ENCODE assay signal across 26 mouse cellular contexts in the genomic region with DNA sequence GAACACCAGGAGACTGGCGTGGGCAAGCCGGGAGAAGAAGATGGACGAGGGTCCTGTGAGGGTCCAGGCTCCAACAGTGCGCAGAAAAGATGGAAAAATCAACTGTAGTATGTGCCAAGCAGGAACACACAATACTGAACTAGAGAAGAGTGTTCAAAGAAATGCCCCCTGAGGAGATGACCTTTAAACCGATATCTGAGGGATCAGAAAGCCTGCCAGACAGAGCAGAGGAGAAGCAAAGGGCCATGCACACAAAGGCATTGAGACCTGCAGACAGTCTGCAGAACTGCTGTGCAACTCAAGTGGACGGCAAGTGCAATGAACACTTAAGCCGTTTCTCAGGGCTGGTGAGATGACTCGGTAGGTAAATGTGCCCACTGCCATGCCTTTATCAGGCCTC. TPM values are rescaled to one million over a fixed set of nuclear protein-coding genes. Genes with fewer than 3 reads are reported as not detected.
DNase-seq lines count a peak whose midpoint lies in the region; ATAC-seq lines count a peak whose summit lies in the region.
"Had no signal": no experiment of that assay in that cellular context is flagged by ENCODE, and none has a peak within 500 bp of the region (broad histone marks: within the 10 kb centered on the region; RNA-seq: fewer than 3 reads in every experiment).

No protein-coding gene starts in this region.

- H3K9me3 ChIP-seq in forebrain, embryonic 10.5 days, result no peaks in the 10 kb centered on the region
- no peaks in the 10 kb centered on the region for H3K9me3 ChIP-seq in forebrain, embryonic 16.5 days (ENCODE audit: control insufficient read depth, low read length)
- H3K9me3 ChIP-seq in hindbrain, embryonic 11.5 days (ENCODE audit: control insufficient read depth, low read length), result no peaks in the 10 kb centered on the region
- no peaks in the 10 kb centered on the region for H3K9me3 ChIP-seq in hindbrain, embryonic 13.5 days
- no peaks in the 10 kb centered on the region for H3K9me3 ChIP-seq in neural tube, embryonic 11.5 days (ENCODE audit: control insufficient read depth, low read length)
- H3K9me3 ChIP-seq in neural tube, embryonic 15.5 days (replicated peaks), result no peaks in the 10 kb centered on the region
- H3K9me3 ChIP-seq: embryonic facial prominence, embryonic 12.5 days; forebrain, embryonic 12.5 days; G1E had no signal

- H3K27me3 ChIP-seq in forebrain, embryonic 10.5 days (ENCODE audit: poor library complexity, severe bottlenecking), result no peaks in the 10 kb centered on the region
- no peaks in the 10 kb centered on the region for H3K27me3 ChIP-seq in forebrain, embryonic 16.5 days (replicated peaks; ENCODE audit: control insufficient read depth, insufficient read depth, low read length)
- H3K27me3 ChIP-seq in hindbrain, embryonic 11.5 days (ENCODE audit: control insufficient read depth, insufficient read depth, low read length), result no peaks in the 10 kb centered on the region
- H3K27me3 ChIP-seq in hindbrain, embryonic 13.5 days, result 0 out of 2 replicates have a peak, but pooled peaks cover 6% of the 10 kb centered on the region
- H3K27me3 ChIP-seq in neural tube, embryonic 11.5 days (ENCODE audit: control insufficient read depth, insufficient read depth, low read length), result no peaks in the 10 kb centered on the region
- H3K27me3 ChIP-seq in neural tube, embryonic 15.5 days (replicated peaks), result no peaks in the 10 kb centered on the region
- H3K27me3 ChIP-seq: CH12.LX; embryonic facial prominence, embryonic 12.5 days; forebrain, embryonic 12.5 days; Patski had no signal

- WGBS in forebrain, embryonic 10.5 days, result 81% methylated on average over 8 of the region's 8 CpGs
- 73% methylated on average over 8 of the region's 8 CpGs for WGBS in forebrain, embryonic 16.5 days
- 50% methylated on average over 8 of the region's 8 CpGs for WGBS in hindbrain, embryonic 11.5 days
- 42% methylated on average over 8 of the region's 8 CpGs for WGBS in hindbrain, embryonic 13.5 days
- WGBS in neural tube, embryonic 11.5 days, result 40% methylated on average over 8 of the region's 8 CpGs
- 51% methylated on average over 8 of the region's 8 CpGs for WGBS in neural tube, embryonic 15.5 days

- DNase-seq in forebrain, embryonic 10.5 days (ENCODE audit: extremely low spot score, low spot score), result no peak
- no peak for DNase-seq in hindbrain, embryonic 11.5 days (ENCODE audit: low spot score)
- DNase-seq in kidney, adult 8-10 months, result peak; percentile 34 to 40
- DNase-seq in kidney, postnatal 25 days, result no peak
- DNase-seq in neural tube, embryonic 11.5 days (ENCODE audit: low spot score), result peak; percentile 15
- DNase-seq: adrenal gland, adult 8-10 months; adrenal gland, postnatal 14 days; adrenal gland, postnatal 36 days; B cell, adult 2 months; cerebellum, adult 11-12 months; cerebellum, adult 2 months; cerebellum, adult 9-10 months; cerebellum, postnatal 10 days; cerebellum, postnatal 25 days; forebrain, postnatal 0 days had no signal

- H3K27ac ChIP-seq in forebrain, embryonic 10.5 days, result 0 out of 2 replicates have a peak overlapping the region, but pooled peaks have one; percentile 12
- H3K27ac ChIP-seq in forebrain, embryonic 16.5 days (ENCODE audit: low read length), result no peak overlapping the region
- H3K27ac ChIP-seq in hindbrain, embryonic 11.5 days (ENCODE audit: low read depth, low read length), result no peak overlapping the region
- no peak overlapping the region for H3K27ac ChIP-seq in hindbrain, embryonic 13.5 days
- no peak overlapping the region for H3K27ac ChIP-seq in neural tube, embryonic 11.5 days (ENCODE audit: low read depth, low read length)
- H3K27ac ChIP-seq in neural tube, embryonic 15.5 days (replicated peaks), result no peak overlapping the region
- H3K27ac ChIP-seq: embryonic facial prominence, embryonic 12.5 days; forebrain, embryonic 12.5 days had no signal

- peaks cover 42% of the 10 kb centered on the region for H3K36me3 ChIP-seq in forebrain, embryonic 10.5 days (replicated peaks)
- H3K36me3 ChIP-seq in forebrain, embryonic 16.5 days (ENCODE audit: control insufficient read depth, insufficient read depth), result no peaks in the 10 kb centered on the region; the same call in 1 of the 2 replicates
- H3K36me3 ChIP-seq in hindbrain, embryonic 11.5 days (ENCODE audit: control insufficient read depth, insufficient read depth, low read length), result no peaks in the 10 kb centered on the region
- H3K36me3 ChIP-seq in hindbrain, embryonic 13.5 days, result peaks cover 22% of the 10 kb centered on the region
- H3K36me3 ChIP-seq in neural tube, embryonic 11.5 days (ENCODE audit: control insufficient read depth, insufficient read depth, low read length), result 0 out of 2 replicates have a peak, but pooled peaks cover 2% of the 10 kb centered on the region
- H3K36me3 ChIP-seq in neural tube, embryonic 15.5 days, result 0 out of 2 replicates have a peak, but pooled peaks cover 3% of the 10 kb centered on the region

- H3K4me1 ChIP-seq in forebrain, embryonic 10.5 days, result peaks cover 26% of the 10 kb centered on the region
- H3K4me1 ChIP-seq in forebrain, embryonic 16.5 days (replicated peaks; ENCODE audit: control insufficient read depth, insufficient read depth, low read length), result no peaks in the 10 kb centered on the region
- 0 out of 2 replicates have a peak, but pooled peaks cover 4% of the 10 kb centered on the region for H3K4me1 ChIP-seq in hindbrain, embryonic 11.5 days (replicated peaks; ENCODE audit: control insufficient read depth, insufficient read depth, low read length)
- H3K4me1 ChIP-seq in hindbrain, embryonic 13.5 days (replicated peaks), result peaks cover 5% of the 10 kb centered on the region; the same call in 1 of the 2 replicates
- no peaks in the 10 kb centered on the region for H3K4me1 ChIP-seq in neural tube, embryonic 11.5 days (ENCODE audit: control insufficient read depth, insufficient read depth, low read length)
- H3K4me1 ChIP-seq in neural tube, embryonic 15.5 days, result no peaks in the 10 kb centered on the region
- H3K4me1 ChIP-seq: forebrain, embryonic 12.5 days had no signal

- no peak overlapping the region for H3K4me2 ChIP-seq in forebrain, embryonic 16.5 days (ENCODE audit: low read length)
- H3K4me2 ChIP-seq in hindbrain, embryonic 11.5 days (replicated peaks; ENCODE audit: low read depth, low read length), result no peak overlapping the region
- H3K4me2 ChIP-seq in hindbrain, embryonic 13.5 days, result no peak overlapping the region
- no peak overlapping the region for H3K4me2 ChIP-seq in neural tube, embryonic 11.5 days (ENCODE audit: low read depth)
- no peak overlapping the region for H3K4me2 ChIP-seq in neural tube, embryonic 15.5 days
- H3K4me2 ChIP-seq: embryonic facial prominence, embryonic 12.5 days; forebrain, embryonic 12.5 days had no signal

- H3K9ac ChIP-seq in forebrain, embryonic 16.5 days (replicated peaks; ENCODE audit: low read depth, low read length), result no peak overlapping the region
- H3K9ac ChIP-seq in hindbrain, embryonic 11.5 days (ENCODE audit: low read depth, low read length), result no peak overlapping the region
- H3K9ac ChIP-seq in hindbrain, embryonic 13.5 days, result no peak overlapping the region
- no peak overlapping the region for H3K9ac ChIP-seq in neural tube, embryonic 11.5 days (ENCODE audit: low read length)
- no peak overlapping the region for H3K9ac ChIP-seq in neural tube, embryonic 15.5 days (replicated peaks)
- H3K9ac ChIP-seq: embryonic facial prominence, embryonic 12.5 days; forebrain, embryonic 12.5 days; forebrain, postnatal 0 days had no signal

- no peak for ATAC-seq in forebrain, embryonic 16.5 days
- 0 out of 2 replicates have a peak, but pooled peaks have one; percentile 6 for ATAC-seq in hindbrain, embryonic 11.5 days (ENCODE audit: low FRiP score)
- ATAC-seq in hindbrain, embryonic 13.5 days (ENCODE audit: low FRiP score), result no peak
- no peak for ATAC-seq in neural tube, embryonic 11.5 days (ENCODE audit: insufficient read depth, low FRiP score, low TSS enrichment)
- ATAC-seq in neural tube, embryonic 15.5 days (ENCODE audit: low FRiP score), result no peak
- ATAC-seq: activated CD4-positive, CD25-positive, alpha-beta regulatory T cell, adult 4 months; CD4-positive, CD25-positive, alpha-beta regulatory T cell, adult 4 months; forebrain, embryonic 14.5 days; forebrain, postnatal 0 days; Patski had no signal

- no peak overlapping the region for H3K4me3 ChIP-seq in forebrain, embryonic 10.5 days
- H3K4me3 ChIP-seq in forebrain, embryonic 16.5 days (replicated peaks; ENCODE audit: low read length), result no peak overlapping the region
- H3K4me3 ChIP-seq in hindbrain, embryonic 11.5 days (ENCODE audit: low read depth, low read length), result no peak overlapping the region
- H3K4me3 ChIP-seq in hindbrain, embryonic 13.5 days, result no peak overlapping the region
- H3K4me3 ChIP-seq in neural tube, embryonic 11.5 days (ENCODE audit: low read depth, low read length), result no peak overlapping the region
- H3K4me3 ChIP-seq in neural tube, embryonic 15.5 days (replicated peaks), result no peak overlapping the region
- H3K4me3 ChIP-seq: embryonic facial prominence, embryonic 12.5 days; forebrain, embryonic 12.5 days had no signal

RNA-seq across cellular contexts. Expression of a gene that starts 12.4 kb away (rescaled TPM):
- 21.1 and 21.8 TPM in 2 replicates for polyA plus RNA-seq in forebrain, embryonic 10.5 days (2016; fragmentation: Nextera tagmentation; extraction: Ambion mirVana)
- polyA plus RNA-seq in forebrain, embryonic 16.5 days (2015; fragmentation: Nextera tagmentation; extraction: Ambion mirVana), result 13.8 and 14.5 TPM in 2 replicates
- 9.7 and 10.6 TPM in 2 replicates for polyA plus RNA-seq in hindbrain, embryonic 11.5 days (2014; fragmentation: Nextera tagmentation; extraction: Ambion mirVana)
- 11.4 and 12.2 TPM in 2 replicates for polyA plus RNA-seq in hindbrain, embryonic 13.5 days (2015; fragmentation: Nextera tagmentation; extraction: Ambion mirVana)
- 11.7 and 14.2 TPM in 2 replicates for polyA plus RNA-seq in neural tube, embryonic 11.5 days (2014; fragmentation: Nextera tagmentation; extraction: Ambion mirVana)
- polyA plus RNA-seq in neural tube, embryonic 15.5 days (2015; fragmentation: Nextera tagmentation; extraction: Ambion mirVana), result 8.3 and 12.0 TPM in 2 replicates

RNA-seq across cellular contexts. Expression of a gene that starts 14.8 kb away (rescaled TPM):
- polyA plus RNA-seq in forebrain, embryonic 10.5 days (2016; fragmentation: Nextera tagmentation; extraction: Ambion mirVana), result 0.29 and 0.63 TPM in 2 replicates
- 1.5 and 1.7 TPM in 2 replicates for polyA plus RNA-seq in forebrain, embryonic 16.5 days (2015; fragmentation: Nextera tagmentation; extraction: Ambion mirVana)
- polyA plus RNA-seq in hindbrain, embryonic 11.5 days (2014; fragmentation: Nextera tagmentation; extraction: Ambion mirVana), result 0.67 and 0.88 TPM in 2 replicates
- 1.7 and 2.2 TPM in 2 replicates for polyA plus RNA-seq in hindbrain, embryonic 13.5 days (2015; fragmentation: Nextera tagmentation; extraction: Ambion mirVana)
- polyA plus RNA-seq in neural tube, embryonic 11.5 days (2014; fragmentation: Nextera tagmentation; extraction: Ambion mirVana), result 0.95 and 1.1 TPM in 2 replicates
- polyA plus RNA-seq in neural tube, embryonic 15.5 days (2015; fragmentation: Nextera tagmentation; extraction: Ambion mirVana), result 1.5 and 2.1 TPM in 2 replicates

Comparison
In these comparisons a context has a peak if more than half of its experiments do, and no peak if none do; other contexts are left out.
1. DNase-seq: peak in kidney, adult 8-10 months (2 of 2) and neural tube, embryonic 11.5 days (single experiment); none in forebrain, embryonic 10.5 days (single experiment), hindbrain, embryonic 11.5 days (single experiment) and kidney, postnatal 25 days (0 of 2).